Mouse (Mus musculus): ENCODE data around the gene Cadps.

The Cadps gene

DNA sequence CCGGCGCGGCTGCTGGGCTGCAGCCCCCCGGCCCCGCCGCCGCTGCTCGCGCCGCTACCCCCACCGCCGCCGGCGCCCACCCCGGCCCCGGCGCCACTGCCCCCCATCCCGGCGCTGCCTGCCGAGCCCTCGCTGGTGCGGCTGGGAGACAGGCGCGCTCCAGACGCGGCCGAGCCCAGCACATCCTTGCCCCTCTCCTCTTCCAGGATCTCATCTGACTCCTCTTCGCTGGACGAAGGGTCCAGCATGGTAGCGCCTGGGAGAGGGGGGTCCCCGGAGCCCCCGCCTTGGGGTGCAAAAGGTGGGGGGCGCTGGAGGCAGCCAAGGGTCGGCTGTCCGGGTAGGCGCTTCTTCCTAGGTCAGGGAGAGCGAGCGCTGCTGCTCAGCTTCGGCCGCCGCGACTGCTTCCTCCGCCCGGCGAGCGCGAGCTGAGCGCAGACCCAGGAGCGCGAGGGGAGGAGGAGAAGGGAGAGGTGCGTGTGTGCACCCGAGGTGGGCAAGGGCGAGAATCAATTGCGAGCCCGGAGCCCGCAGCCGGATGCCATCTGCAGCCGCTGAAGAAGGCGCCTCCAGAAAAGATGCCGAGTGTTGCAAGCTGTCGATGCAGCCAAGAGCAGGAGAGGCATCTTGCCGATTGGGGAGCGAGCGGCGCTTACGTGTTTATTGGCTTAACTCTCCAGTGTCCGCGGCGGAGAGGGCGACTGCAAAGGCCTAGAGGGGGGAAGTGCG, at the start of gene Cadps:
Cadps (minus strand) TSS at position 589 of the 729 bp plus-strand sequence.
- DNase-seq = no peak

DNA sequence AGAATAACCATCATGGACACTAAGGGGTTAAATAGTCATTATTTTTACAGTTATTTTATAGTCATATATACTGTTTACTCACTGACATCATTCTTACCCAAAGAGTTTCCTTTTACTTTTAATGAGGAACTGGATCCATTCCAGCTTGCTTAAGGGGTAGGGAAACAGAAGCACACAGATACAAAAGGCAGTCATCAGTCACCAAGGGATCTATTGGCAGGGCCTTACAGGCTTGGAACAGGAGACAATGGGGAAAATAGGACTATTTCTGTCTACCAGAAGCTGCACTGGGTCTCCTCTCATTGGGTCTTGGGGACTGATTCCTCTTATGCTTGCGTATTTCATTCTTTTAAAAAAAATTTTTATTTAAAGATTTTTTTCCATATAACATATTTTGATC, 46.7 kb upstream of the Cadps start:
- no peak for DNase-seq

DNA sequence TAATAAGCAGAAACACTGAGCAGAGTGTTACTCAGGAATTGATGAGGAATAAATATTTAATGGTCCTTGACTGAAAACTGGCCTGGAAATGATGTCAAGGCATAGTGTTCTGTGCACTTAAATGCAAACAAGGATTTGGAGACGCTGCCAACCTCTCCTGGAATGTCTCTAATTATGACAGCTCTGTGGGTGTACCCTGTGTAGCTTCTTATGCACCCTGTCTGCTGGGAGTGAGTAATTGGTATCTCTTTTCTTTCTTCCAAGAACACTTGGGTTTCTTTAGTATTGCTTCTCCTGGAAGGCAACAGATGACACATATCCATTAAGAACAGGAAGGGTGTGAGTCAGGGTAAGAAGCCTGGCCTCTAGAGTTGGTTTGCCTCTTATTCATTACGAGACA, 42.4 kb upstream of the Cadps start:
- DNase-seq = no peak

DNA sequence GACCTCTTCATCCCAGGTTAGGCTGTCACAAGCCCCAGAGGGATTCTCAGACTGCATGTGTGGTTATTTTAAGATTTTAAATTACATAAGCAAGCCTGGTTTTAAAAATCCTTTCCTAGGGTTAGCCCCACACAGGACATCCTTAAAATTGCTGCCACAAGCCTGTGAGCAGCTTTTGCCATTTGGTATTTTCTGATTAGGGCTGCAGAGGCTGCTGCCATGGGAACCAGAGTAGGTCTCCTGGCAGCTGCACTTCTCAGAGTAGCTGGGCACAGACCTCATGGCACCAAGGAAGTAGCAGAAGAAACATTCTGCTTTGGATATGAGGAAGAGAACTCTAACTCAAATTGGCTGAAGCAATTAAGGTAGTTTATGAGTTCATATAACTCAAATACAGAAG, 21.0 kb upstream of the Cadps start:
- DNase-seq = no peak

DNA sequence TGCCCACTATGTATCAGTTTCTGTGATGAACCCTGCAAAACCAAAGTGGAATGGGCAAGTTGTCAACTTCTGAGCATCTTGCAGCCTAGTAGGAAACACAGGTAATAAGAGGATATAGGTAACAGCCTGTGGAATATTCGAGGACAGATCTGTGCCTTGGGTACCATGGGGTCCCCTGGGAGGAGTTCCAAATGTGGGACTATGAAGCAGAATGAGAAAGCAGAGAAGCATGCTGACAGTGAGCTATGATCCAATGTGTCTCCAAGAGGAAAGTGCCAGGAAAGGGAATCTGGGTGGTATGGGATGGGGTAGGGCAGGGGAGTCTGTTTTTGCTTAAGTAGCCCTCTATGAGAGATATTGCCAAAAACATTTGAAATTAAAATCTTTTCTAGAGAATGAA, 16.6 kb upstream of the Cadps start:
- DNase-seq = no peak

GRCm38 (mm10) chr14:12838949-12839348, 16.1 kb upstream of the Cadps start:
- DNase-seq = no peak

DNA sequence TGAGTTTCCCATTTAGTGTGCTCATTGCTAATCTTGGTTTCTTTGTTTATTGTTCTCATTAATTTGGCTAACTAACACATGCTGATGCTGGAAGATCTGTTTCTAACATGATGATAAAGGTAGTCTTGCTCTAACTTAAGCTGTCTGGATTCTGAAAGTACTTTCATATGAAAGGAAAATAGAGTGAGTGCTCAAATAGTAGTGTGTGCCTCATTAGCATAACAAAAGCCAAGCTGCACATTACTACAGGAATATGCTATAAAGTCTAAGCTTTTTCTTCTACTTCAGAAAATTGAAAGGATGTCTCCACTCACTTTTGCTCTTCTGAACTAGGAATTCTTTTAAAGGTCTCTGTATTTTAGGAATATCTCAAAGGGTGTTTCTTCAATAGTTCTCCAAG, 15.4 kb upstream of the Cadps start:
- no peak for DNase-seq

DNA sequence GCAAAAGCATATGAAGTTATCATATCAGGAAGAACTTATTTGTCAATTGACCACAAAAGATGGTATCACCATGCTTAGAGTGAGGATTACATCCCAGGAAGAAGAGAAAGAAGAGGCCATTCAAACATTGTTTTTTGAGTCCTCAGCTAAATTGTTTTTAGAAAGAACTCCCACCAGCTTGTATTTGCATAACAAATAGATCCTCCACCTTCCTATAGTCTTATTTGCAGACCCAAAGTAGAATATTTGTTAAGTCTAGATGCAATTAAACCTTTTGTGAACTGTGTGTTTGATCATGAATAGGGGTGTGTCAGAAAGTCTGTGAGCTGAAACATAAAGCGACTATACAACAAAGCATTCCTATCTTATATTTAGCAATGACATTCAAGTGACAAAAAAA, 15.0 kb upstream of the Cadps start:
- no peak for DNase-seq

GRCm38 (mm10) chr14:12823781-12824180, 902 bp upstream of the Cadps start:
- no peak for DNase-seq

DNA sequence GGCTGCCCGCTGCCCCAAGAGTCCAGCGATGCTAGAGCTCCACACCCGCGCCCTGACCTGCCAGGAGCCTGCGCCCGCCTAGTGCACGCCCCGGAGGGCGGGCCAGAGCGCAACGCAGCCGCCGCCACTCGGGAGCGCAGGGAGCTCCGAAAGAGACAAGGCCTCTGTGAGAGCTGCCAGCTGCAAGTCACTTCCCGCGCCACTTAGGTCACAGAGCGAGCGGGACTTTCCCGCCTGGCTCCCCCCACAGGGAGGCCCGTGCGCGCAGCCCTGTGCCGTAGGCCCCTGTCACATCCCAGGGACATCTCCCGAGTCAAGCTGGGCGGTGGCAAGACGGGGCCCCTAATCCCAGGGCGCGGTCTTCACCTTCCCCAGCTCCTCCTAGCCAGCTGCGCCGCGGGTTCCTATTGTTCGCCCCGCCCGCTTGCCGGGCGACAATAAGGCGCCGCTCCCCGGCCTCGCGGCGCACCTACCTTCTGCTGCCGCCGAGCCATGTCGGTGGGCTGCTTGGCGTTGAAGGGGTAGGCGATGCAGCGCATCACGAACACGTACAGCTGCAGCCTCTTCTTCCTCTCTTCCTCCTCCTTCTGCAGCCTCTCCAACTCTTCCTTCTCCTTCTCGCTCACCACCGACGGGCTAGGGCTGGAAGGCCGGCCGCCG, 918 bp downstream of the Cadps start:
- no peak for DNase-seq

DNA sequence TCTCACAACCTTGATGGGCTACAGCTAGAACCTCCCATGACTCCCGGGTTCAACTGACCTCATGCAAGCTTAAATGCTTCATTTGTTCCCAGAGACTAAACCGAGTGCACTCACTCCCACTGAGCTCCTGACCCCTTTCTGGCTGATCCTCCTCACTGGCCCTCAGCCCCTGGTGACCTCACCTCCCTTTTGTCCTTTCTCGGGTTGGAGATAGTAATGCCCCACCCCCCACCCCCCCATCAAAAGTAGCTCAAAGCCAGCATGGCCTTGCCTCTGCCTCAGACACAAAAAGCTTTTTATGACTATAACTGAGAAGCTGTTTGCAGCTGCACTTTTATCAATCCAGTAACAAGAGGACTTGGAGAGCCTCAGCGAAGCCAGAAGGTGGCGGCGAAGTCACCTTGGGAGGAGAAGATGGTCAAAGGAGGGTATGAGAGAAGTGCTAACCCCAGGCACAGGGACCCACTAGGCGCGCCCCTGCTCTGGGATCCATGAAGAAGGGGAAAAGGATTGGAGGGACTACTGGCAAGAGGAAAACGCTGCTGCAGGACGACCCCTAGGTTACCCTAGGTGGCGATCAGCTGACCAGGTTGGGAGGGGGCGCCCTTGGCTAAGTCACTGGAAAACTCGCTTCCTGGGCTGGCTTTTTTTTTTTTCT, 1.6 kb downstream of the Cadps start:
- no peak for DNase-seq

DNA sequence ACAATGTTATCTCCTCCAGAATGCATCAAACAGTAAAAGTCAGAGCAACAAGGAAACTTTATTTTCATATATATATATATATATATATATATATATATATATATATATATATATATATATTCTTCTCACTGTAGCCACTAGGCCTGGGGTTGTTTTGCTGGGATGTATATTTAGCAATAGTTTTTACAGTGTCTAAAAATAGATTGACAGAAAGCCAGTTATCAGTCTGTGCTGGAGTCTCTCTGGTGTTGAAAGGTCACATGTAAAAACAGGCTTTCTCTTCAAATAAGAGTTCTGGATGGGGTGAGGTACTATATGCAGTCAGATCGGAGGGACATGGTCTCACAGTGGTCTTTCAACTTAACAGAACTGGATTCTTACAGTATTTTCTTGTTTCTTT, 2.7 kb downstream of the Cadps start:
- no peak for DNase-seq

- DNase-seq = no peak
These were observed 4.4 kb downstream of the Cadps start for GRCm38 (mm10) chr14:12818442-12818841.

DNA sequence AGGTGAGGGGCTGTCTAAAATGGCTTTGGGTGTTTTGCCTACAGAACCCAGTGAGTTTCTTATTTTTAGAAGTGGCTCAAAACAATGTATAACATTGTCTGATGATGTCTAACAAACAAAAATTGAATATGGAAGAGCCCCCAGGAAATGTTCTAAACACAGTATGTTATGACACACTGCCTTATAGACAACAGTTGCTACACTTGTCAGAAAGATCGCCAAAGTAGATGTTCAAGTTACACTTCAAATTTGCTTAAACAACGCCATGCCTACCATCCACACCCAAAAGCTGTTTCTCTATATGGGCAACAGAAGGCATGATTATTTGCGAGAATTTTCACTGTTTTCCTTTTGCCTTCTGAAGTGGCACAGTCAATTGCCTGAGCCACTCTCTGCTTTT, 10.8 kb downstream of the Cadps start:
- DNase-seq = no peak

GRCm38 (mm10) chr14:12802995-12803394, 19.9 kb downstream of the Cadps start:
- DNase-seq = no peak

DNA sequence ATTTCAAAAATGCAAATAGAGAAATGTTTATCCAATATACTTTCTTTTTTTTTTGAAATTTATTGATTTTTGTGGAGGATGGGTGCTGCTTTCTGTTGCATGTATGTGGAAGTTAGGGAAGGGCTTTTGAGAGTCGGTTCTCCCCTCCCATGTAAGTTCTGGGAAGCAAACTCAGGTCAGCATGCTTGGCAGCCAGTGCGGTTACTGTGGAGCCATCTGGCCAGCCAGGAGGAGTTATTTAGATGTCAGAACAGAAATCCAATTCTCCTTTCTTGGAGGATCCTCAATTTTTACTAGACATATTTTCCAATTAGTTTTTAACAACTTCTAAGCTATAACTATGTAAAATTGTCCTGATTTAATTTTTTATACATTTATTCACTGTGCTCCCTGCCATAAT, 21.8 kb downstream of the Cadps start:
- no peak for DNase-seq

- DNase-seq = no peak
These were observed 24.0 kb downstream of the Cadps start for GRCm38 (mm10) chr14:12798926-12799325.

DNA sequence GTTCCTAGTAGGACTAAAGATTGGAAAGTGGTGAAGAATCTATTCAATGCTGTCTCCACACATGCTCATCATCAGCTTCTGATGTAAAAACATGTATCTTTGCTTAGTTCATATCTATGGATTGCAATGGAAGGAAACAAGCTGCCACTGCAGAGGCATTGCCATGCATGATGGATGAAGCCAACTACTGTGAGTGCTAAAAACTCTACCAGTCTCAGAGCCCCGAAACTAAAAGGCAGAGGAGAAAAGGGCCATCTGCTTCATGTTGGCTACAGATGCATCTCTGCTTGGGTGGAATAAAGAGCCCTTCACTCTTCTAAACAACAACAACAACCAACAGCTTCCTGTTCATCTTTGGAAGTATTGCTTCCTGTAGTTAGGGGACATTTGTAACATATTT, 38.6 kb downstream of the Cadps start:
- DNase-seq = no peak

- no peak for DNase-seq
These were observed 42.9 kb downstream of the Cadps start for GRCm38 (mm10) chr14:12780016-12780415.

- DNase-seq = no peak
These were observed 44.9 kb downstream of the Cadps start for GRCm38 (mm10) chr14:12777990-12778389.

DNA sequence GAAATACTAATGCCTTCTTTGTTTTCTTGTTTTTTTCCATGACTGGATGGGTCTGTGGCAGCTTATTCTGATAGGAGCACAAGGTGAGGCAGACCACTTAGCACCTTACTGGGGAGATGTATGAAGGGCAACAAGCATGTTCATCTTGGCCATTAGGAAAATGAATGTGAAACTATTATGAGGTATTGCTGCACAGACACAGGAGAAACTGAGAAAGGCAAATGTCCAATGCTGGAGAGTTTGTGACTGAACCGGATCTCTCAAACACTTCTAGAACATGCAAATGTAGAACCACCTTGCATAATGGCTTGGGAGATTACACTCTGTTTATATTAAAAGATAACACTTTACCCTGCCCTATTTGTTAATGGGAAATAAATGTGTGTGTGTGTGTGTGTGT, 54.0 kb downstream of the Cadps start:
- DNase-seq = no peak

DNA sequence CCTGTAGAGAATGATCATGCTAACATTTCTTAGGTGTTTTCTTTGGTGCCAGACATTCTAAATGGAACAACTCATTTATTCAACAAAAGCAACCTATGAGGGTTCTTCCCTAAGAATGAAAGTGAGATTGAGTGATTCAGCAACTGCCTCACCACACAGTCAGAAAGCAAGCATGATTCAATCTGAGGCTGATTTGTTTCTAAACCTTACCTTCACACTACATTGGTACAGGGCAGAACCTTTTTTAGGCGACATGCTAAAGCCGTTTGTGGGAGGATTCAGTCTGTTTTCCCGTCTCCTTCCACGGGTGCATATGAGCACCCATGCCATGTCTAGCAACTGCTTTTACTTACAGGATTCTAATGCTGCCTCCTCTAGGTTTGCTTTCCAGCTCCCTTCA, 69.6 kb downstream of the Cadps start:
- DNase-seq = no peak

DNA sequence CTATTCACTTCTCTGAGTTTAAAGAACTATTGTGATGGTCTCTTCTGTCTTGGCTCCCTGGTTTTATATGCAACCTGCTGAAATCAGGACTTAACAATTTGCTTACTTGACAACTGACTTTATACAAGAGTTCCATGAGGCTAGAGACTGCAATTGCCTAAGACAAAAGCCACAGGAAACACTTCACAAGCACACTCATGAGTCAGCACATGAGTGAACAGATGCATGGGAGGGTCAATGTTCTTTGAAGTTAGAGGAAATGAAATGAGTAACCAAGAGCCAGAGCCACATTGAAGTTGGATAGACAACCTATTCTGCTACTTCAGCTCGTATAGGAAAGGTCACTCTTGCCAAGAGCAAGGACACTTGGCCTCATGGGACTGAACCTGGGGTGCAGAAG, 71.1 kb downstream of the Cadps start:
- no peak for DNase-seq

GRCm38 (mm10) chr14:12730979-12731378, 91.9 kb downstream of the Cadps start:
- no peak for DNase-seq

Data from lung, adult 18-20 months (tissue).